In the genomic region with DNA sequence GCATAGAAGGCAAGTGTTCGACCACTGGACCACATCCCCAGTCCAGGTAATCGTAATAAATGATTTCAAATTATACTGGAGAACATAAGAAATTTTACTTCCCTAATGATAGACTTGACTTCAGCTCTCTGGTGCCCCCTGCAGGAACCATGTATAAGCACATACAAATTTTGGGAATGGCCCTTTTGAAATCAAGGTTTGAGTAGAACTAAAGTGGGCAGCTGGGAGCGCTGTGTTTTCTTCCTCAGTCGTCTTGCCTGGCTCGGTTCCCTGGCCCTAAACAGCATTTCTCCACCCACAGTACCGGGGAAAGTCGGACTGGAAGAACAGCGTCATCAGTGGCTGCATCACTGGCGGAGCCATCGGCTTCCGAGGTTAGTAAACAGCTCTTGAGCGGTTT, we compare ENCODE assay signal across 8 mouse cellular contexts. TPM values are rescaled to one million over a fixed set of nuclear protein-coding genes. Genes with fewer than 3 reads are reported as not detected.
DNase-seq lines count a peak whose midpoint lies in the region; ATAC-seq and TF ChIP-seq lines count a peak whose summit lies in the region.

No protein-coding gene starts in this region.

- no peak overlapping the region for H3K27ac ChIP-seq in kidney, postnatal 0 days
- no peak overlapping the region for H3K27ac ChIP-seq in kidney, embryonic 14.5 days (ENCODE audit: low read depth, low read length)
- H3K27ac ChIP-seq in ES-Bruce4 (ENCODE audit: insufficient read depth, low read length): no peak overlapping the region
- H3K27ac ChIP-seq in limb, embryonic 14.5 days (replicated peaks; ENCODE audit: low read depth, low read length): no peak overlapping the region

- no peak for ATAC-seq in kidney, postnatal 0 days (replicated peaks; ENCODE audit: low FRiP score, low read depth)
- no peak for ATAC-seq in kidney, embryonic 14.5 days (ENCODE audit: low FRiP score, low TSS enrichment)
- no peak for ATAC-seq in limb, embryonic 14.5 days (ENCODE audit: low FRiP score, low read depth)

- 75% methylated on average over 12 of the region's 12 CpGs for WGBS in kidney, postnatal 0 days
- WGBS in kidney, embryonic 14.5 days: 80% methylated on average over 12 of the region's 12 CpGs
- 70% methylated on average over 12 of the region's 12 CpGs for WGBS in limb, embryonic 14.5 days

- no peak for TF ChIP-seq EP300 in ES-Bruce4 (IDR thresholded peaks at IDR 0.05; ENCODE audit: insufficient read depth, low read depth, low read length)

- peaks cover 27% of the 10 kb centered on the region; the same call in 1 of the 2 replicates for H3K36me3 ChIP-seq in kidney, postnatal 0 days (ENCODE audit: insufficient read depth, low read length)
- H3K36me3 ChIP-seq in kidney, embryonic 14.5 days (ENCODE audit: control insufficient read depth, insufficient read depth, low read length): peaks cover 43% of the 10 kb centered on the region
- H3K36me3 ChIP-seq in ES-Bruce4 (ENCODE audit: control insufficient read depth, insufficient read depth, low read length, poor library complexity, severe bottlenecking): 0 out of 2 replicates have a peak, but pooled peaks cover 6% of the 10 kb centered on the region
- H3K36me3 ChIP-seq in limb, embryonic 14.5 days (ENCODE audit: control insufficient read depth, insufficient read depth, low read length): peaks cover 43% of the 10 kb centered on the region

- no peak for TF ChIP-seq POLR2A in ES-Bruce4 (IDR thresholded peaks at IDR 0.05; ENCODE audit: insufficient read depth, low read length)
- no peak for TF ChIP-seq POLR2A in limb, embryonic 14.5 days (IDR thresholded peaks at IDR 0.05; ENCODE audit: borderline replicate concordance, extremely low read depth, insufficient read depth, insufficient read length)

- no peak overlapping the region for H3K9ac ChIP-seq in kidney, postnatal 0 days (ENCODE audit: low read depth, low read length)
- H3K9ac ChIP-seq in kidney, embryonic 14.5 days (ENCODE audit: low read depth, low read length): no peak overlapping the region
- H3K9ac ChIP-seq in ES-Bruce4 (ENCODE audit: low read depth, poor library complexity, severe bottlenecking): no peak overlapping the region
- H3K9ac ChIP-seq in limb, embryonic 14.5 days (ENCODE audit: low read depth, low read length, severe bottlenecking): no peak overlapping the region

- peak; percentile 80 for TF ChIP-seq CTCF in kidney, postnatal 0 days (IDR thresholded peaks at IDR 0.05; ENCODE audit: low read depth)
- peak; percentile 36 for TF ChIP-seq CTCF in ES-Bruce4 (IDR thresholded peaks at IDR 0.05; ENCODE audit: low read depth, low read length)

- no peak overlapping the region for H3K4me3 ChIP-seq in kidney, postnatal 0 days (replicated peaks; ENCODE audit: low read depth, low read length)
- H3K4me3 ChIP-seq in kidney, embryonic 14.5 days (ENCODE audit: low read length): no peak overlapping the region
- H3K4me3 ChIP-seq in ES-Bruce4 (ENCODE audit: low read depth, low read length): no peak overlapping the region
- H3K4me3 ChIP-seq in limb, embryonic 14.5 days (replicated peaks; ENCODE audit: low read length): no peak overlapping the region

- H3K4me1 ChIP-seq in kidney, postnatal 0 days (replicated peaks; ENCODE audit: insufficient read depth, low read length): no peaks in the 10 kb centered on the region
- peaks cover 5% of the 10 kb centered on the region; the same call in 1 of the 2 replicates for H3K4me1 ChIP-seq in kidney, embryonic 14.5 days (ENCODE audit: control insufficient read depth, insufficient read depth, low read length)
- no peaks in the 10 kb centered on the region for H3K4me1 ChIP-seq in ES-Bruce4 (ENCODE audit: control insufficient read depth, insufficient read depth, low read length)
- peaks cover 15% of the 10 kb centered on the region for H3K4me1 ChIP-seq in limb, embryonic 14.5 days (ENCODE audit: control insufficient read depth, insufficient read depth, low read length)

- H3K27me3 ChIP-seq in kidney, postnatal 0 days (ENCODE audit: insufficient read depth, low read length): no peaks in the 10 kb centered on the region
- no peaks in the 10 kb centered on the region for H3K27me3 ChIP-seq in kidney, embryonic 14.5 days (ENCODE audit: control insufficient read depth, insufficient read depth, low read length)
- H3K27me3 ChIP-seq in ES-Bruce4 (ENCODE audit: control insufficient read depth, insufficient read depth, low read length, poor library complexity, severe bottlenecking): no peaks in the 10 kb centered on the region
- no peaks in the 10 kb centered on the region for H3K27me3 ChIP-seq in limb, embryonic 14.5 days (ENCODE audit: control insufficient read depth, insufficient read depth, low read length)

- H3K9me3 ChIP-seq in kidney, postnatal 0 days (replicated peaks; ENCODE audit: low read length): no peaks in the 10 kb centered on the region
- H3K9me3 ChIP-seq in kidney, embryonic 14.5 days (ENCODE audit: control insufficient read depth, low read length): no peaks in the 10 kb centered on the region
- H3K9me3 ChIP-seq in ES-Bruce4 (replicated peaks; ENCODE audit: control insufficient read depth, insufficient read depth, low read length, poor library complexity, severe bottlenecking): no peaks in the 10 kb centered on the region
- no peaks in the 10 kb centered on the region for H3K9me3 ChIP-seq in limb, embryonic 14.5 days (ENCODE audit: control insufficient read depth, low read length)

- peak; percentile 74 for DNase-seq in kidney, postnatal 0 days (ENCODE audit: low spot score)
- DNase-seq in ZHBTc4 (ENCODE audit: low read depth, low spot score): peak; percentile 83
- DNase-seq in embryo, embryonic 9.5 days (ENCODE audit: extremely low spot score): peak; percentile 41
- DNase-seq in limb, embryonic 14.5 days (ENCODE audit: low spot score): peak; percentile 47
- peak; percentile 46 for DNase-seq in right cerebral cortex, postnatal 25 days
- no peak for DNase-seq in urinary bladder, postnatal 10 days (ENCODE audit: low spot score)

- H3K4me2 ChIP-seq in kidney, postnatal 0 days (ENCODE audit: low read length): no peak overlapping the region
- no peak overlapping the region for H3K4me2 ChIP-seq in kidney, embryonic 14.5 days (replicated peaks; ENCODE audit: low read depth, low read length)
- no peak overlapping the region for H3K4me2 ChIP-seq in limb, embryonic 14.5 days (replicated peaks; ENCODE audit: low read depth, low read length, severe bottlenecking)

RNA-seq across cellular contexts. Expression of a gene that starts 4.1 kb away (rescaled TPM):
- polyA plus RNA-seq in kidney, postnatal 0 days (2015; fragmentation: Nextera tagmentation; extraction: Ambion mirVana): 122 and 128 TPM in 2 replicates
- 113 and 139 TPM in 2 replicates for polyA plus RNA-seq in kidney, embryonic 14.5 days (2014; fragmentation: Nextera tagmentation; extraction: Ambion mirVana)
- 16.9 and 19.1 TPM in 2 replicates for polyA plus RNA-seq in ES-Bruce4 (2011; ENCODE audit: insufficient read depth, insufficient read length, low read depth, missing spikeins)
- 34.8 and 38.5 TPM in 2 replicates for polyA plus RNA-seq in limb, embryonic 14.5 days (2012; rRNA removed)
- 125 and 128 TPM in 2 replicates for polyA plus RNA-seq in limb, embryonic 14.5 days (2014; fragmentation: Nextera tagmentation; extraction: Ambion mirVana)

RNA-seq across cellular contexts. Expression of a gene that starts 11.9 kb away (rescaled TPM):
- 23.7 and 26.0 TPM in 2 replicates for polyA plus RNA-seq in kidney, postnatal 0 days (2015; fragmentation: Nextera tagmentation; extraction: Ambion mirVana)
- polyA plus RNA-seq in kidney, embryonic 14.5 days (2014; fragmentation: Nextera tagmentation; extraction: Ambion mirVana): 29.3 and 38.0 TPM in 2 replicates
- polyA plus RNA-seq in ES-Bruce4 (2011; ENCODE audit: insufficient read depth, insufficient read length, low read depth, missing spikeins): 51.7 and 57.7 TPM in 2 replicates
- polyA plus RNA-seq in limb, embryonic 14.5 days (2012; rRNA removed): 69.9 and 74.4 TPM in 2 replicates
- 78.1 TPM in 2 replicates for polyA plus RNA-seq in limb, embryonic 14.5 days (2014; fragmentation: Nextera tagmentation; extraction: Ambion mirVana)
